Mouse (Mus musculus) 3134 (cell line): Measurements from ENCODE around the gene Glis2.

Experiments
- DNase-seq: peaks from one replicate; pipeline ENCODE4 v3.0.0-alpha.2; 2011; ENCODE audit warnings: low spot score; ENCODE audit not compliant: insufficient read length; ENCODE audit errors: extremely low read depth

Gene Glis2

GRCm38 (mm10) chr16:4633661-4634060 lies 39.1 kb downstream of the Glis2 start:
- DNase-seq: no peak

GRCm38 (mm10) chr16:4634681-4635080 lies 40.2 kb downstream of the Glis2 start:
- DNase-seq: no peak

GRCm38 (mm10) chr16:4635760-4636159 lies 41.2 kb downstream of the Glis2 start:
- no peak for DNase-seq

GRCm38 (mm10) chr16:4638891-4639390 lies 44.4 kb downstream of the Glis2 start:
- DNase-seq: no peak

- DNase-seq: peak; percentile 92
Measured at GRCm38 (mm10) chr16:4639831-4640237, 45.3 kb downstream of the Glis2 start, which contains the start of the genes Vasn and Dnaja3. Gene Vasn (plus strand): TSS chr16:4639941. Gene Dnaja3 (plus strand): TSS chr16:4639989.

- peak; percentile 67 for DNase-seq
Measured at GRCm38 (mm10) chr16:4640267-4641005, 45.9 kb downstream of the Glis2 start.

GRCm38 (mm10) chr16:4641119-4641838 lies 46.8 kb downstream of the Glis2 start:
- DNase-seq: peak; percentile 59

GRCm38 (mm10) chr16:4642190-4642589 lies 47.7 kb downstream of the Glis2 start:
- peak; percentile 82 for DNase-seq

- DNase-seq: peak; percentile 49
Measured at GRCm38 (mm10) chr16:4642937-4643336, 48.4 kb downstream of the Glis2 start.

GRCm38 (mm10) chr16:4643670-4644419 lies 49.3 kb downstream of the Glis2 start:
- DNase-seq: peak; percentile 95

- no peak for DNase-seq
Measured at GRCm38 (mm10) chr16:4645867-4646266, 51.4 kb downstream of the Glis2 start.

GRCm38 (mm10) chr16:4646831-4647230 lies 52.3 kb downstream of the Glis2 start:
- DNase-seq: no peak

GRCm38 (mm10) chr16:4647651-4648141 lies 53.2 kb downstream of the Glis2 start:
- peak; percentile 78 for DNase-seq

- DNase-seq: no peak
Measured at GRCm38 (mm10) chr16:4648416-4649023, 54.0 kb downstream of the Glis2 start.

- DNase-seq: no peak
Measured at GRCm38 (mm10) chr16:4649211-4649610, 54.7 kb downstream of the Glis2 start.

- no peak for DNase-seq
Measured at GRCm38 (mm10) chr16:4649692-4650091, 55.2 kb downstream of the Glis2 start.

- DNase-seq: no peak
Measured at GRCm38 (mm10) chr16:4650161-4650560, 55.6 kb downstream of the Glis2 start.

- DNase-seq: no peak
Measured at GRCm38 (mm10) chr16:4651081-4651480, 56.6 kb downstream of the Glis2 start.

- DNase-seq: no peak
Measured at GRCm38 (mm10) chr16:4651624-4652023, 57.1 kb downstream of the Glis2 start.

- DNase-seq: no peak
Measured at GRCm38 (mm10) chr16:4652707-4653416, 58.3 kb downstream of the Glis2 start.
